ENCODE assay signal across 19 mouse cellular contexts in genomic region chr11:20734066-20734465, GRCm38 (mm10). TPM values are rescaled to one million over a fixed set of nuclear protein-coding genes. Genes with fewer than 3 reads are reported as not detected.
A peak's percentile ranks its signal among the peaks of the same experiment; 100 is the strongest.
DNase-seq lines count a peak whose midpoint lies in the region; ATAC-seq and TF ChIP-seq lines count a peak whose summit lies in the region.
"Had no signal": no experiment of that assay in that cellular context is flagged by ENCODE, and none has a peak within 500 bp of the region (broad histone marks: within the 10 kb centered on the region; RNA-seq: fewer than 3 reads in every experiment).

No protein-coding gene starts in this region.

- H3K4me2 ChIP-seq in hindbrain, embryonic 16.5 days (ENCODE audit: low read length) = no peak overlapping the region
- no peak overlapping the region for H3K4me2 ChIP-seq in hindbrain, embryonic 12.5 days (replicated peaks)
- H3K4me2 ChIP-seq: embryonic facial prominence, embryonic 12.5 days; limb, embryonic 13.5 days; liver, embryonic 13.5 days; midbrain, embryonic 11.5 days had no signal

- TF ChIP-seq POLR2A in thymus, adult 2 months (IDR thresholded peaks at IDR 0.05; ENCODE audit: control insufficient read depth, extremely low read depth, insufficient read depth, low read length, poor library complexity) = no peak

- H3K36me3 ChIP-seq in hindbrain, embryonic 16.5 days (ENCODE audit: control insufficient read depth, insufficient read depth, low read length) = no peaks in the 10 kb centered on the region
- peaks cover 6% of the 10 kb centered on the region; the same call in 1 of the 2 replicates for H3K36me3 ChIP-seq in hindbrain, embryonic 12.5 days
- no peaks in the 10 kb centered on the region for H3K36me3 ChIP-seq in thymus, adult 2 months (ENCODE audit: control insufficient read depth, insufficient read depth, low read length)
- H3K36me3 ChIP-seq: embryonic facial prominence, embryonic 12.5 days; limb, embryonic 13.5 days; liver, embryonic 13.5 days had no signal

- H3K4me3 ChIP-seq in hindbrain, embryonic 16.5 days (ENCODE audit: low read length) = no peak overlapping the region
- H3K4me3 ChIP-seq in hindbrain, embryonic 12.5 days = no peak overlapping the region
- H3K4me3 ChIP-seq in layer of hippocampus, adult 2 months = no peak overlapping the region
- H3K4me3 ChIP-seq in thymus, adult 2 months (ENCODE audit: control insufficient read depth, insufficient read depth, low read length) = no peak overlapping the region
- H3K4me3 ChIP-seq: embryonic facial prominence, embryonic 12.5 days; erythroblast, embryonic 14.5 days; limb, embryonic 13.5 days; liver, embryonic 13.5 days had no signal

- 0 out of 2 replicates have a peak overlapping the region, but pooled peaks have one; percentile 9 for H3K27ac ChIP-seq in hindbrain, embryonic 16.5 days (ENCODE audit: low read depth, low read length)
- no peak overlapping the region for H3K27ac ChIP-seq in hindbrain, embryonic 12.5 days
- peak overlapping the region; percentile 46; the same call in 1 of the 2 replicates for H3K27ac ChIP-seq in layer of hippocampus, adult 2 months
- peak overlapping the region; percentile 67 for H3K27ac ChIP-seq in thymus, adult 2 months (ENCODE audit: control insufficient read depth, insufficient read depth, low read length)
- H3K27ac ChIP-seq: embryonic facial prominence, embryonic 12.5 days; liver, embryonic 13.5 days had no signal

- no peak for ATAC-seq in hindbrain, embryonic 16.5 days
- no peak for ATAC-seq in hindbrain, embryonic 12.5 days (ENCODE audit: low FRiP score)
- no peak for ATAC-seq in megakaryocyte progenitor cell, adult 5-6 weeks (replicated peaks; ENCODE audit: poor library complexity)
- ATAC-seq: forebrain, embryonic 14.5 days had no signal

- 69% methylated on average over 3 of the region's 3 CpGs for WGBS in hindbrain, embryonic 16.5 days
- 84% methylated on average over 3 of the region's 3 CpGs for WGBS in hindbrain, embryonic 12.5 days
- WGBS in thymus, adult 2 months = 86% methylated on average over 3 of the region's 3 CpGs

- peaks cover 3% of the 10 kb centered on the region; the same call in 1 of the 2 replicates for H3K4me1 ChIP-seq in hindbrain, embryonic 16.5 days (ENCODE audit: control insufficient read depth, insufficient read depth, low read depth, low read length)
- peaks cover 5% of the 10 kb centered on the region; the same call in 1 of the 2 replicates for H3K4me1 ChIP-seq in hindbrain, embryonic 12.5 days
- H3K4me1 ChIP-seq in thymus, adult 2 months (replicated peaks; ENCODE audit: control insufficient read depth, insufficient read depth, low read length) = peaks cover 10% of the 10 kb centered on the region
- H3K4me1 ChIP-seq: embryonic facial prominence, embryonic 12.5 days had no signal

- TF ChIP-seq CTCF in layer of hippocampus, adult 2 months (conservative IDR thresholded peaks at IDR 0.05) = no peak
- no peak for TF ChIP-seq CTCF in thymus, adult 2 months (IDR thresholded peaks at IDR 0.05; ENCODE audit: borderline replicate concordance, control insufficient read depth, extremely low read depth, insufficient read depth, low read length, poor library complexity)

- DNase-seq in layer of hippocampus, adult 2 months (ENCODE audit: low spot score in 2 of 2) = no peak
- DNase-seq in layer of hippocampus, adult 9-10 months (ENCODE audit: low spot score) = no peak
- no peak for DNase-seq in thymus, adult 2 months
- DNase-seq in thymus, postnatal 25 days = no peak
- DNase-seq: cerebellum, adult 9-10 months; gastrocnemius, postnatal 14 days; heart, postnatal 36 days; kidney, postnatal 4 days; liver, embryonic 13.5 days; right cerebral cortex, postnatal 4 days; thymus, postnatal 4 days had no signal

- no peak overlapping the region for H3K9ac ChIP-seq in hindbrain, embryonic 16.5 days (ENCODE audit: low read depth, low read length)
- no peak overlapping the region for H3K9ac ChIP-seq in hindbrain, embryonic 12.5 days
- H3K9ac ChIP-seq: embryonic facial prominence, embryonic 12.5 days; limb, embryonic 13.5 days; liver, embryonic 13.5 days had no signal

- H3K27me3 ChIP-seq in hindbrain, embryonic 16.5 days (replicated peaks; ENCODE audit: control insufficient read depth, insufficient read depth, low read length) = no peaks in the 10 kb centered on the region
- H3K27me3 ChIP-seq in hindbrain, embryonic 12.5 days = no peaks in the 10 kb centered on the region
- no peaks in the 10 kb centered on the region for H3K27me3 ChIP-seq in thymus, adult 2 months (ENCODE audit: control insufficient read depth, insufficient read depth, low read length)
- H3K27me3 ChIP-seq: embryonic facial prominence, embryonic 12.5 days; limb, embryonic 13.5 days; liver, embryonic 13.5 days had no signal

- no peaks in the 10 kb centered on the region for H3K9me3 ChIP-seq in hindbrain, embryonic 16.5 days (ENCODE audit: control insufficient read depth, low read length)
- H3K9me3 ChIP-seq in hindbrain, embryonic 12.5 days (replicated peaks) = no peaks in the 10 kb centered on the region
- H3K9me3 ChIP-seq: embryonic facial prominence, embryonic 12.5 days; limb, embryonic 13.5 days; liver, embryonic 13.5 days had no signal

RNA-seq across cellular contexts. Expression of gene Aftph, which starts 7.3 kb away (rescaled TPM):
- 31.5 and 33.8 TPM in 2 replicates for polyA plus RNA-seq in hindbrain, embryonic 16.5 days (2015; fragmentation: Nextera tagmentation; extraction: Ambion mirVana)
- polyA plus RNA-seq in hindbrain, embryonic 12.5 days (2016; fragmentation: Nextera tagmentation; extraction: Ambion mirVana) = 35.4 and 35.9 TPM in 2 replicates
- total RNA-seq in layer of hippocampus, adult 2 months (2021) = 10 to 100 TPM; 79.0 to 81.7 TPM
- 68.2 and 91.9 TPM in 2 replicates for polyA plus RNA-seq in thymus, adult 2 months (2012; rRNA removed)
- total RNA-seq in megakaryocyte progenitor cell, adult 5-6 weeks (2015) = 45.6 and 73.0 TPM in 2 replicates
- 44.0 and 45.0 TPM in 2 replicates for total RNA-seq in megakaryocyte progenitor cell, adult 5-6 weeks (2017)
